Mouse (Mus musculus): ENCODE results near the gene Srp68.

Srp68 gene

DNA sequence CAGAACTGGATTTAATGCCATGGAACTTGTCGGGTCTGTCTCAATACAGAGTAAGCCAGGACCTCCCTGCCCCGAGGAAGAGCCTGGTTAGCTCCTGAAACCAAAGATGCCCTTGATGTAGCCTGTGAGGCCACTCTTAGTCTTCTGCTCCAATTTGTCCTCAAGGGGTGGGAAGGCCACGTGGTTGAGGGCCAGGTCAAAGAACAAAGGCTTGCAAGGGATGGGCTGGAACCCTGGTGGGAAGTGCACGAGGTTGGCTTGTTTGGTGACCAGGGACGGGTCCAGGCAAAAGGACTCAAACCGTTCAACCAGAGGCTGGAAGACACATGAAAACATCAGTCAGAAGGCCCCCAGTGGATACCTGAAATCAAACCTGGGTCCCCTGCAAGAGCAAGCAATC, 28.4 kb downstream of the Srp68 start:
- no peak for DNase-seq

- DNase-seq, result no peak
Measured at GRCm38 (mm10) chr11:116244580-116244979, 29.4 kb downstream of the Srp68 start.

DNA sequence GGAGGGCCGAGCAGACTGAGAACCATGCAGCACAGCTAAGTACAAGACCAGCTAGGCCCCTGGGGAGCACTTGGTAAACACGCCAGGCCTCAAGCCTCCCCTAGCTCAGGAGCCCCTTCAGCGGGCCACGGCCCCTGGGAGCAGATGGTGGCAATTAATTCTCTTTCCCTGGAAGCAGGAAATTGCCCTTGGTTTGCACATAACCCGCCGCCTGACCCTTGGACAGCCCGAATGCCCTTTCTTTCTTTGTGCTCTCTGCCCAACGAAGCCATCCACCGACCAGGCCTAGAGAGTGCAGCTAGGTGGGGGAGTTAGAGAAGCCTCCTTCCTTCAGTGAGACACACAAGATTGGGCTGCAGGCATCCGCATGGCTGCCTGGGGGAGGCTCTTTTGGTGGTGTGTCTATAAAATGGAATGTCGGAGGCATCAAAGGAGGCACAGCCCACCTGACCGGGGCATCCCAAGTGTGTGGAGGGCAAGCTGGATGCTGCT, 32.2 kb downstream of the Srp68 start:
- DNase-seq, result no peak

- DNase-seq, result no peak
Measured at GRCm38 (mm10) chr11:116239797-116240196, 34.2 kb downstream of the Srp68 start.

DNA sequence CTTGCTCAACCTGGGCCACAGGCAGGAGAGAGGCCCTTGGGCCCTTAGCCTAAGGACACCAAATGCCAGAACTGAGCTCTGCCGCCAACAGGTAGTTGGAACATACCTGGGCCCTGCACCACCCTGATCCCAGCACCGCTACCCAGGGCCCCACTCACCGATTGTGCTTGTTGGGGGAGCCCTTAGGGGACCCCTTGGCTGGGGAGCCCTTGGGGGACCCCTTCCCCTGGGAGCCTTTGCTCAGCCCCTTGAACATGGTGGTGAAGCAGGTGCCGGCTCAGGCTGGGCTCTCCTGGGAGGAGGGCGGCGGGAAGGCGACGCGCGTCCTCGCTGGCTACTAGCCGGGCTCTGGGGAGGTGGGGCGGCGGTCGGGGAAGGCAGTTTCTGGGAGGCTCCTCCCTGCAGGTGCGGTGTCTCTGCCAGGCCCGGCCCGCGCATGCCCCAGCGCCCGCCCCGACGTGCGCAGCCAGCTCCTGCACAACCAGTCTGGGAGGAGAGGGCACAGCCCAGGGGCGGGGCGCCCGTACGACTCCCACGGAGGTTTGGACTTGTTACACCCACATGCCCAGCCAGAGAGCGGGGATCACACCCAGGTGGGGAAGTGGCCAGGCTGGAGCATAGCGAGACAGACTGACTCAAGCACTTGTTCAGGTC, 36.1 kb downstream of the Srp68 start, which contains the start of gene Evpl:
Gene Evpl (minus strand): TSS at position 336 of the 654 bp plus-strand sequence.
- DNase-seq, result peak; percentile 94

- DNase-seq, result no peak
Measured at GRCm38 (mm10) chr11:116234901-116235300, 39.1 kb downstream of the Srp68 start.

DNA sequence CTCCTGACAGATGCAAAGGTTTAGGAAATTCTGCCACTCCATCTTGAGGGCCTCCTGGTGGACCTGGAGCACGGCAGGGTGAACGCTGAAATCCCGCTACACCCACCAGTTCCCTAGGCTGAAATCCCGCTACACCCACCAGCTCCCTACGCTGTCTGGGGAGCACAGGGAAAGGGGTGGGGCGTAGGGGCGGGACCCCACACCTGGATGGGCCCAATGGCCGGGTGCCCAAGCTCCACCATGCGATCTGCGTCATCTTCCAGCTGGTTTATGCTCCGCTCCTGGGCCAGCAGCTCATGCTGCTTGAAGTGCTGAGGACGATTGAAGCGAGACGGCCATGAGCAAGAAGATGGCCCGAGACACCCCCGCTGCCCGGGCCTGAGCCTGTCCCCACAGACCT, 41.6 kb downstream of the Srp68 start:
- DNase-seq, result no peak

GRCm38 (mm10) chr11:116228699-116229098, 45.3 kb downstream of the Srp68 start:
- DNase-seq, result no peak

DNA sequence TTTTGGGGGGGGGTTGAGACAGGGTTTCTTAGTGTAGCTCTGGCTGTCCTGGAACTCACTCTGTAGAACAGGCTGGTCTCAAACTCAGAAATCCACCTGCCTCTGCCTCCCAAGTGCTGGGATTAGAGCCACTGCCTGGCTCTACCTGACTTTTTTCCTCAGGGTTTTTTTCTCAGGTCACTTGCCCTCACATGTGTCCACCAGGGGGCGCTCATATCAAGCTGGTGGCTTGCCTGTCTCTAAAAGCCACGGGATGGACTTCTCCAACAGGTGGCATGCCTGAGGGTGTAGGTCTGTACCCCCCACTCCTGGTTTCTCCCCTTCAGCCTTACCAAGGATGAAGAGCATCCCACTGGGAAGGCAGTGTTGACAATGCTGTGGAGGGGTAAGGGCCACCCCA, 47.6 kb downstream of the Srp68 start:
- DNase-seq, result peak; percentile 93

- no peak for DNase-seq
Measured at GRCm38 (mm10) chr11:116222740-116223059, 51.3 kb downstream of the Srp68 start.

DNA sequence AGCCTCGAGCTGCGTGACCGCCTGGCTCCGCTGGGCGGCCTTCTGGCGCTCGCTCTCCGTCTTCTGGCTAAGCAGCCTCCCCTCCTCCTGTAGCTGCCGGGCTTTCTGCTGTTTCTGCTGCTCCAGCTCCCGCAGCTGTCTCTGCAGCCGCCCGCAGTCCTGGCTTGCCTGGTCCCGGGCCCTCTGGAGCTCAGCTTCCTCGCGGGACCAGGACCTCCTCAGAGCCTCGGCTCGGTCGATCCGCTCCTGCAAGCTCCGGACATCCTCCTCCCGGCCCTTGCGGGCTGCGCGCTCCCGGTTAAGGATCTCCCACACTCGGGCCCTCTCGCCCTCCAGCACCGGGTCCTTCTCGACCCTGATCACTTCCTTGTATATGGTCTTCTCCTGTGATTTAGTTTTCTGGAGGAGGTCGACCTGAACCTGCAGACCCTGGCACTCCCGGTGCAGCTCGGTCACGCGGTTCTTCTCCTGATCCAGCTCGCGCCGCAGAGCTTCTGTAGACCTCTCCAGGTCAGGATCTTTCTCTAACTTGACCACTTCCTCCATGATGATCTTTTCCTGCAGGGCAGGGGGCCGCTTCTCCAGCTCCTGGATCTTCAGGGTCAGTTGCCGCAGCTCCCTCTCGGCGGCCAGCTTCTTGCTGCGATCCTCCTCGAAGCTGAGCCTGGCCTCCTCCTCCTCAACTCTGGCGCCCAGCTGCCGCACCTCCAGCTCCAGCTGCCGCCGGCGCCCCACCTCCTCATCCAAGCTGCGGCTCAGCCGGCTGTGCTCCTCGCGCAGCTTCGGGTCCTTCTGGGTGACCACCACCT, 51.9 kb downstream of the Srp68 start:
- no peak for DNase-seq

DNA sequence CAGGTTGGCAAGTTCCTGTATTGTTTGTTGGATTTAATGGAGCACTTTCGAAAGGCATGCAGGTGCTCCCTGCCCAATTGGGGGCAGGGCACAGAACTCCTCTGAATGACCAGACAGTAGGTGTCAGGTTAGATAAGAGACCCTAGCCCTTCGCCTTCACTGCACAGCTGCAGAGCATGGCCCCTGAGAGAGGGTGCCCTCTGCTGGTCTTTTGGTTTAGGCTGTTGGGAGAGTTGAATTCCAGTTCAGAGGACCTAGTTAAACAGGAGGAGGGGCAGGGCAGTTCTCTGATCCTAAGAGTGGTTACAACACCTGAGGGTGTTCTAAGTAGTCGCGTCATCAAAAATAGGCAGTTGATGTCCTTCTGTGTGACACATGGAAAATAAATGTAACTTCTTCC, 54.1 kb downstream of the Srp68 start:
- peak; percentile 90 for DNase-seq

- peak; percentile 99 for DNase-seq
Measured at GRCm38 (mm10) chr11:116218737-116219400, 55.1 kb downstream of the Srp68 start.

DNA sequence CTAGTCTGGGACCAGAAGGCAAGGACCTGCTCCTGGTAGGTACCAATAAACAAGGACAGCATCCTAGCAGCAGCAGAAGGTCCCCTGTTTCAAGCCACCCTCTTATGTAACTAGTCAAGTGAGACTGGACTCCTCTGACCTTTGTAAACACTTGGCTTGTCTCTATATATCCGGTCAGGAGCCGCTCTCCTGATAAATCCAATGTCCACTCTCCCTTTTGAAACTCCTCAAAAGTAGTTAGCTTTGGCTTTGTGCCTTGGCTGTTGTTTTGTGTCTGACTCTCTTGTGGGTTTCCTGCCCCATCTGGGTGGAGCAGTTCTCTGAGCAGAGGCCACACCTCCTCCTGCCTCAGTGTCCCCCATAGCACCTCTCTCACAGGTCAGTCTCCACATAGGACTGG, 55.8 kb downstream of the Srp68 start:
- DNase-seq, result peak; percentile 81

DNA sequence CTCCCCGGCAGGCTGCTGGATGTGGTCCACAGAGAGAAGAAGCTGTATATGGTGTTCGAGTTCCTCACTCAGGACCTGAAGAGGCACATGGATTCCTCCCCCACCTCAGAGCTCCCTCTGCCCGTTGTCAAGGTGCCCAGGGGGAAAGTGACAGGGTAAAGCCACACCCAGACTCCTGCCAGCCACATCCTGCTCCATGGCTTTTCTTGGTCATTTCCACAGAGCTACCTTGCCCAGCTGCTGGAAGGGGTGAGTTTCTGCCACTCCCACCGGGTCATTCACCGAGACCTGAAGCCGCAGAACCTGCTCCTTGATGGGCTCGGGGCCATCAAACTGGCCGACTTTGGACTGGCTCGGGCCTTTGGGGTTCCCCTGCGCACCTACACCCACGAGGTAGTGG, 57.5 kb downstream of the Srp68 start:
- peak; percentile 29 for DNase-seq

GRCm38 (mm10) chr11:116215991-116216390, 58.0 kb downstream of the Srp68 start:
- DNase-seq, result no peak

GRCm38 (mm10) chr11:116215181-116215580, 58.8 kb downstream of the Srp68 start:
- DNase-seq, result peak; percentile 35

GRCm38 (mm10) chr11:116213877-116214510, 60.0 kb downstream of the Srp68 start:
- no peak for DNase-seq

- DNase-seq, result no peak
Measured at GRCm38 (mm10) chr11:116212847-116213246, 61.2 kb downstream of the Srp68 start.

- no peak for DNase-seq
Measured at GRCm38 (mm10) chr11:116210696-116211095, 63.3 kb downstream of the Srp68 start.

- DNase-seq, result no peak
Measured at GRCm38 (mm10) chr11:116209257-116209656, 64.8 kb downstream of the Srp68 start.

GRCm38 (mm10) chr11:116208660-116209059, 65.4 kb downstream of the Srp68 start:
- DNase-seq, result no peak

- DNase-seq, result no peak
Measured at GRCm38 (mm10) chr11:116206678-116207077, 67.3 kb downstream of the Srp68 start.
